Mouse (Mus musculus): ENCODE results near the gene Gm10778. TPM values are rescaled to one million over a fixed set of nuclear protein-coding genes. Genes with fewer than 3 reads are reported as not detected.
"Not testable (repeated sequence)": the region's sequence is repeated elsewhere in the genome, so short reads cannot be mapped to it uniquely, and the experiment has no call there.

Gm10778 gene
- polyA plus RNA-seq, 1 experiment from 2014 or later = 6.6 TPM

DNA sequence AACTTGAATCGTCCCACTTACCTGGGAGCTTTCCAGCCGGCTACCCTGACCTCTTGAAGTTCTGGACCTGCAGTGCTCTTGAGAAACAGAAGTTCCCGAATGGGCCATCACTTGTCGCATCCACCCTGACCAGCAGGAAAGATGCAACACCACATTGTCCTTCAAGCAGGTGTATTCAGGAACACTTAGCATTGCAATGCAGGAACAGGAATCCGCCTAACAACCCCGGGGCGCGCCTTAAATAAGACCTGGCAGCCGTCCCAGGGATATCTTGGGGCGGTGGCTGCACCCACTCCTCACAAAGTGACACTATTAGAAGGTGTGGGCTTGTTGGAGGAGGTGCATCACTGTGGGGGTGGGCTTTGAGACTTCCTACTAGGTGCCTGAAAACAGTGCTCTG, 6.3 kb downstream of the Gm10778 start:
- Histone ChIP-seq H3K4me3 (no peak overlapping the region), H3K36me3 (peaks cover 68% of the 10 kb centered on the region), H3K4me2 (no peak overlapping the region), H3K27me3 (no peaks in the 10 kb centered on the region), H3K4me1 (replicated peaks) (peaks cover 2% of the 10 kb centered on the region), H3K27ac (replicated peaks) (no peak overlapping the region), H3K9ac (no peak overlapping the region), H3K9me3 (peaks cover 69% of the 10 kb centered on the region)
- ATAC-seq (ENCODE audit: low read depth) = no peak
- 94% methylated on average over 10 of the region's 10 CpGs for WGBS

DNA sequence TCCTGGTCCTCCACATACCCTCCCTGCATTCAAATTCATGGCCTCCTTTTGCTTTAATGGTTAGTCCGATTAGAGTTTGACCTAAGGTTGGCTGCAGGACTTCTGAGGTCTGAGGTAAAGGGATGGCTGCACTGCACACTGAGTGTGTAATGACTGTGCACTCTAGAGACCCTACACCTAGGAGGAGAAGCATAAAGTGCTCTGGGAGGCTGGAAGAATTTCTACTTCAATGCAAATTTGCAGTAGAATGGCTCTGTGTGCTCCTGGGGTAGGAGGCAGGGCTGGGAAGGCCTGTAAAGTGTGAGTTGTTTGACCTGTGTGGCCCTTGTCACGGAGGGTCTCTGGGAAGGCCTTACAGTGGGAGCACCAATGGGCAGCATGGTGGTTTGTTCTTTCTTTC, 7.3 kb downstream of the Gm10778 start:
- H3K27me3 ChIP-seq = no peaks in the 10 kb centered on the region
- no peak overlapping the region for H3K9ac ChIP-seq
- no peaks in the 10 kb centered on the region for H3K4me1 ChIP-seq (replicated peaks)
- WGBS = 98% methylated on average over 2 of the region's 2 CpGs
- no peak overlapping the region for H3K4me3 ChIP-seq
- H3K27ac ChIP-seq (replicated peaks) = no peak overlapping the region
- peaks cover 69% of the 10 kb centered on the region for H3K9me3 ChIP-seq
- H3K36me3 ChIP-seq = peaks cover 62% of the 10 kb centered on the region
- H3K4me2 ChIP-seq = no peak overlapping the region
- ATAC-seq (ENCODE audit: low read depth) = no peak

DNA sequence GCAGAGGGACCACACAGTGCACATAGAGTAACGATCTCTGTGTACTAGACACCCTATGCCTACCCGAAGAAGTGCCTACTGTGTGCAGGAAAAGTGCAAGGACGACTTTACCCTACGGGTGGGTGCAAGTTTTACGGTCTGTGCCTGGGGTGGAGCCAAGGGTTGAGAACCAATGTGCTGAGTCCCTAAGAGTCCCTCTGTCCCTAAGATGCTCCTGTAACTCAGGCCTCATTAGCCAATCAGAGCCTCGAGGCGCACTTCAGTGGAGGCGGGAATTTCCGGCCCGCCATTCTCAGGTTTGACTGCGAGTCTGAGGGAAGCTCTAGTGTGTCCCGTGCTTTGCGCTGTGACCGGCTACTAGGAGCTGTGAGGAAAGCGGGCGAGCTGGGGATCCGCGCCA, 38.3 kb downstream of the Gm10778 start:
- WGBS = no CpG with 5 or more reads among the region's 18 CpGs
- H3K4me1 ChIP-seq (replicated peaks); H3K9me3 ChIP-seq; H3K4me3 ChIP-seq; H3K9ac ChIP-seq; ATAC-seq (ENCODE audit: low read depth); H3K4me2 ChIP-seq; H3K36me3 ChIP-seq; H3K27ac ChIP-seq (replicated peaks); H3K27me3 ChIP-seq: not testable (repeated sequence)

DNA sequence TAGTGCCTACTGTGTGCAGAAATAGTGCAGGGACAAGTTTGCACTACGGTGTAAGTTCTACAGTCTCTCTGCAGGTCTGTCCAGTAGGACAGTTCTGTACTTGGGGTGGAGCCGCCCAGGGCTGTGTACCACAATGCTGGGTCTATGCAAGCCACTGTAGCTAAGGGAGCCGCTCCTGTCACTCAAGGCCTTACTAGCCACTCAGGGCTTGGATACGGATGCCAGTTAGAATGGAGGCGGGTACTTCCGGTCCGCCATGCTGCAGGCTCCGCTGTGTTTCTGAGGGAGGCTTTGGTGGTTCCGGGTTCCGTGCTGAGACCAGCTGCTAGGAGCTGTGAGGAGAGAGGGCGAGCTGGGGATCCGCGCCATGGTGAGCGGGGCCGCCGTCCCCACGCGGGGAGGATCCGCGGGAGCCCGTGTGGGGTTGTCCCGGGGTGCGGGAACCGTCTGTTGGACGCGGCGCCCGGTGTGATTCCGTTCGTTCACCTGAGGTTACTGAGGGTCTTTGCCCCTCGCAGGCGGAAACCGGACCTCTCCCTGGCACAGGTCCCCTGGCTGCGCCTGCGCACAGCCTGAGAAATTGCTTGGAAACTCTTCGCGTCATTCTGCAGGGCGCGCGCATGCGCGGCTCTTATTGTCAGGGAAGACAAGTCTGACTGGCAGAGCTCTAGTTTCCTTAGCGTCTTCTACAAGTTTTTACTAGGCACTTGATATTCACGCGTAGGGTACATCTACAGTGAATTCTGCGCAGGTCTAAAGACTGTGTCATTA, 55.9 kb downstream of the Gm10778 start, which contains the start of gene Zfp433:
TSS of gene Zfp433 (plus strand) at position 295 of the 771 bp plus-strand sequence.
- H3K27ac ChIP-seq (replicated peaks); H3K9ac ChIP-seq; H3K27me3 ChIP-seq; H3K4me2 ChIP-seq; H3K4me3 ChIP-seq; H3K9me3 ChIP-seq; H3K36me3 ChIP-seq; H3K4me1 ChIP-seq (replicated peaks): not testable (repeated sequence)
- peak; percentile 100 for ATAC-seq (ENCODE audit: low read depth)
- no CpG with 5 or more reads among the region's 46 CpGs for WGBS

Other genes with a start within 250 kb of the Gm10778 start
- 27.1 and 27.9 TPM in 2 replicates for gene Nfic, start 193.4 kb upstream of the Gm10778 start, polyA plus RNA-seq (2015; fragmentation: Nextera tagmentation; extraction: Ambion mirVana)
- 52.7 and 56.1 TPM in 2 replicates for gene Celf5, start 166.3 kb upstream of the Gm10778 start, polyA plus RNA-seq (2015; fragmentation: Nextera tagmentation; extraction: Ambion mirVana)
- gene Ncln, start 152.7 kb upstream of the Gm10778 start, polyA plus RNA-seq (2015; fragmentation: Nextera tagmentation; extraction: Ambion mirVana) = 68.7 and 68.8 TPM in 2 replicates
- gene S1pr4, start 148.9 kb upstream of the Gm10778 start, polyA plus RNA-seq (2015; fragmentation: Nextera tagmentation; extraction: Ambion mirVana) = 0.36 and 0.64 TPM in 2 replicates
- gene Gna15, start 124.8 kb upstream of the Gm10778 start, polyA plus RNA-seq (2015; fragmentation: Nextera tagmentation; extraction: Ambion mirVana) = 1.3 and 1.9 TPM in 2 replicates
- gene Gna11, start 103.9 kb upstream of the Gm10778 start, polyA plus RNA-seq (2015; fragmentation: Nextera tagmentation; extraction: Ambion mirVana) = 78.8 and 81.6 TPM in 2 replicates
- 572 and 635 TPM in 2 replicates for gene Aes, start 89.6 kb upstream of the Gm10778 start, polyA plus RNA-seq (2015; fragmentation: Nextera tagmentation; extraction: Ambion mirVana)
- gene Tle2, start 74.5 kb upstream of the Gm10778 start, polyA plus RNA-seq (2015; fragmentation: Nextera tagmentation; extraction: Ambion mirVana) = 31.1 and 32.9 TPM in 2 replicates
- gene Tle6, start 48.0 kb upstream of the Gm10778 start, polyA plus RNA-seq (2015; fragmentation: Nextera tagmentation; extraction: Ambion mirVana) = 4.9 and 6.2 TPM in 2 replicates
- 2.5 and 3.3 TPM in 2 replicates for gene BC025920, start 42.8 kb upstream of the Gm10778 start, polyA plus RNA-seq (2015; fragmentation: Nextera tagmentation; extraction: Ambion mirVana)
- 56.2 and 57.6 TPM in 2 replicates for gene Sirt6, start 21.3 kb upstream of the Gm10778 start, polyA plus RNA-seq (2015; fragmentation: Nextera tagmentation; extraction: Ambion mirVana)
- 10.6 and 11.8 TPM in 2 replicates for gene Ankrd24, start 20.5 kb upstream of the Gm10778 start, polyA plus RNA-seq (2015; fragmentation: Nextera tagmentation; extraction: Ambion mirVana)
- 19.7 and 25.6 TPM in 2 replicates for gene Zfp433, start 55.8 kb downstream of the Gm10778 start, polyA plus RNA-seq (2015; fragmentation: Nextera tagmentation; extraction: Ambion mirVana)
- 16.3 and 16.6 TPM in 2 replicates for gene Gm3055, start 122.1 kb downstream of the Gm10778 start, polyA plus RNA-seq (2015; fragmentation: Nextera tagmentation; extraction: Ambion mirVana)
- gene Gm4767, start 163.1 kb downstream of the Gm10778 start, polyA plus RNA-seq (2015; fragmentation: Nextera tagmentation; extraction: Ambion mirVana) = 3.1 and 4.6 TPM in 2 replicates
- gene Gm32687, start 214.9 kb downstream of the Gm10778 start, polyA plus RNA-seq (2015; fragmentation: Nextera tagmentation; extraction: Ambion mirVana) = 14.2 and 16.0 TPM in 2 replicates

Measured in neural tube, embryonic 13.5 days (tissue).